Mouse (Mus musculus): ENCODE measurements around the gene Stag3.

The Stag3 gene

DNA sequence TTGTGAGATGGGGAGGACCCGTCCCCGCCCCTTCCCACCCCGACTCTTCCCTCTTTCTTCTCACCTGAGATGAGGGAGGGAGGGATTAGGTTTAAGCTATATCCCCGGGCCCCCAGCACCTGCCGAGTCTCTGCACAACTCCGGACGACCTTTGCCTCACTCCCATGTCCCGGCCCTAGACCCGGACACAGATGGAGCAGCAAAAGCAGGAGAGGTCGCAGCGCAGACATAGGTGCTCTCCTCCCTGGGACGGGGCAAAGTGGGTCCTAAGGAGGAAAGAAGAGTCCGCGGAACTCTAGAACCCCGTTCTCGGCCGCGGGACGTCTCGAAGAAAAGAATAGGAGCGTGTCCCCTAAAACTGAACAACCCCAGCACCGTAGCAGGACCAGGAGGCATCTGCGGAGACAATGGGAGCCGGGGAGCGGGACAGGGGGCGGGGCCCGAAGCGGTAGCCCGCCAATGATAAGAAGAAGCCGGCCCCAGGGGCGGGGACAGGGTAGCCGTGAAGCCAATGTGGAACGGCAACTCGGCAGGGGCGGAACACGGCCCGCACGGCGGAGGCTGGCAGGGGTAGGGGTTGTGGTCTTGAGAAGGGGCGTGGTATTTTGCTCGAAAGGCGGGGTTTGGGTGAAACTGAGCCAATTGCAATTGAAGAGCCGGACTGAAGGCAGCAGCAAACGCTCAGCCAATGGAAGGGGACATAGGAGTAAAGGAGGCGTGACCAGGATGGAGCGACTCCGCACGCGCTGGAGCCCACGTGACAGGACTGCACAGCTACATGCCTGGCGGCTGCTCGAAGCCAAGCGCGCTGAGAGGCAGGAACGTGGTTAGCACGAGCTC lies at the start of gene Stag3, which contains the start of the genes Gm43720 and Gpc2:
TSS of gene Stag3 (plus strand) at position 656 of the 840 bp plus-strand sequence.
TSS of gene Gm43720 (minus strand) at position 374 of the 840 bp plus-strand sequence.
TSS of gene Gpc2 (minus strand) at position 421 of the 840 bp plus-strand sequence.
- peak; percentile 79 to 84 for DNase-seq (ENCODE audit: low spot score in 2 of 2)

DNA sequence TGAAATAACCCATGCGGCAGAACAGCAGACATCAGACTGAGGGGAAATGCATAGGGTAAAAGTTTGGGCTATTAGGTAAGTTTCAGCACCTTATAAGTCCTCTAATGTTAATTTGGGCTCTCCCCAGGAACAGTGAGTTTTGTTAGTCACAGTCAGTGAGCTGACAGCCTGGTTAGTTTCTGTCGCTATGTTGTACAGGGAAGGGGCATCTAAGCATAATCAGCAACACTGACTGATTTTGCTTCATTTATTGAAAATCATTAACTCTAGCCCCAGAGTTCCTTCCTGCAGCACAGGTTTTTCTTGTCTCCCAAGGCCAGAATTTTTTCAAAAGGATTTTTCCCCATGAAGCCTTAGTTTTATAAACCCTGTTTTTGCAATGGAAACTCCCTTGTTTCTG lies 46.3 kb upstream of the Stag3 start:
- no peak for DNase-seq (ENCODE audit: low spot score in 2 of 2)

DNA sequence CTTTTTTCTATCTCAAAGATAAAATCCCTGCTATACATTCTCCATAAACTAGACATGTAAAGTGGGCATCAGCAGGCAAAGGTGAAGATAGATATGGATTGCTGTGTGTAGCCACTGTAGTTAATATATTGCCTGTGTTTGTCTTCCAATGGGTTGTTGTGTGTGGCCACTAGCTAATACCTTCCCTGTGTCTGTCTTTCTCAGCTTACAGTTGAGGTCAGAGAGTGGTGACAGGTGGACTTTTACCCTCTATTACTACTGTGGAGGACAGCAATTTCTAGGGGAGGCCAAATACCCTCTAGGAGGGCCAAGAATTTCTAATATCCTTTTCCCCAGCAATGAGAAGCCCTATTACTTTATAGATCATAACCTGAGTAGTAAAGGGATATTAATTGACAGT lies 45.8 kb upstream of the Stag3 start:
- no peak for DNase-seq (ENCODE audit: low spot score in 2 of 2)

DNA sequence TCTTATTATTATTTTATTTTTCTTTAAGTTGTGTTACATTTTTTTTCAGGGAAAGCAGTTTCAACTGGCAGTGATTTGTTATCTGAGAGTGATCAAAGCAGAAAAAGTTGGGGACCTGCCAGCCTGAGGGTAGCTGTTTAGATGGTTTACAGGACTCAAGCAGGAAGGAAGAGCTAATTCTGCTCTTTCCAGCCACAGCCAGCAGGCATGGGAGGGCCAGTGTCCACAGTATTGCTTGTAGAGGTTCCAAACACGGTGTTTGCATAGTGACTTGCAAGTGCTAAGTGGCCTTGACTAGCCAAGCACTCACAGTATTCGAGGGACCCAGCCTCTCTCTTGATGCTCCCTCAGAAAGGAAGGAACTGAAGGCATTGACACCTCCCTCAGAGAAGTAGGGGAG lies 38.5 kb upstream of the Stag3 start:
- no peak for DNase-seq (ENCODE audit: low spot score in 2 of 2)

DNA sequence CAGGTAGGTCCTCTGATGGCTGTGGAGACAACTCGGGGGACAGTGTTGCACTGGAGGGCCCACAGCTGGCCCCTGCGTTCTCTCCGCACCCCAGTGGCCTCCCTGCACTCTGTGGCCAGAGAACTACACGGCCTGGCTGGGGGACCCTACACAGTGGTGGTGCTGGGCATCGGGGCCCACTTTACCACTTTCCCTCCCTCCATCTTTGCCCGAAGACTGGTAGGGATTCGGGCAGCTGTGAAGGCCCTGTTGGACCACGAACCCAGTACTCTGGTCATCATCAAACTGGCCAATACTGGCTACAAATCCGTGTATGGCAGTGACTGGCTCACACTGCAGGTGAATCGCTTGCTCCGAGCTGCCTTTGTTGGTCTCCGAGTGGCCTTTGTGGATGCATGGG lies 28.9 kb upstream of the Stag3 start:
- DNase-seq (ENCODE audit: low spot score in 2 of 2): no peak

DNA sequence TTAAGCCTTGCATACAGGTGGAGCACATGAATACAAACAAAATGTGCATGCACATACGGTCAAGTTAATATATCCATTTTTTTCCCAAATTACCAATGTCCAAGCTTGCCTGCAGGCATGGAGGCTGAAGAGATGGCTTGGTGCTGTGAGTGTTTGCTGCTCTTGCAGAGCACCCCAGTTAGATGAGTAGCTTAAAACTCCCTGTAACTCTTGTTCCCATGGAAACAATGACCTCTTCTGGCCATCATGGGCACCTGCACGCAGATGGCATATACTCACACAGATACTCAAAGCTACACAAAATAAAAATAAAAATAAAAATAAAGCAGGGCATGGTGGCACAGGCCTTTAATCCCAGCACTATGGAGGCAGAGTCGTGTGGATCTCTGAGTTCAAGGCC lies 27.0 kb upstream of the Stag3 start:
- DNase-seq (ENCODE audit: low spot score in 2 of 2): no peak

DNA sequence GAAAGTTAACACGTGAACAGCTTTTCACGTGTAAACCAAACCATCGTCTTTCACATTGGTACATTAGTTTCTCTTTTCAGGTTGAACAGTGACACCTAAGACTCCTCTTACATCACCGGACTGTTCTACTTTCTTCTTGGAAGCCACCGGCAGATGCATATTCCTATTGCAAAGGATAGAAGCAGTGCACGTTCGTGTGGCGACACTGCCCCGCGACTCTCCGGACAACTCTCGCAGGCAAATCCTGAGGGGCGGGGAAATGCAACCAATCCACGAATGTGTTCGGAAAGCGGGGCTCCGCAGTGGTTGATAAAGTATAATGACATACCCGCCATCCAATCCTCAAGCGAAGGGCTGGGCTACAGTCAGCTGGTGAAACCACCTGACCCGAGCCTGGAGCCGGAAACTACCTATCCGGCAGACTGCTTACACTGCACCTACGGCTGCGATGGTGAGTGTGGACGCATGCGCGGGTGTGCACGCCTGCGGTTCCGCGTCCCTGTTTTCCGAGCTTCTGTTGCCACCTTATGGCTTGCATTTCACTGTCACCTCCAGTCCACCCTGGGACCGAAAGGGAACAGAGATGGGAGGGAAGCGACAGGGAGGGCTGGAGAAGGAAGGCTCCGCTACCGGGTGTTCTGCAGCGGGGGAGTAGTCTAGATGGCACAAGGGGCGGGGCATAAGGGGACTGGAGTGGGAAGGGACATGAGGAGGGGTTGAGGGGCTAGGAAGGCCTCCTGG lies 24.5 kb upstream of the Stag3 start, which contains the start of gene Lamtor4:
TSS of gene Lamtor4 (plus strand) at position 130 of the 741 bp plus-strand sequence.
- peak; percentile 82 to 95 for DNase-seq (ENCODE audit: low spot score in 2 of 2)

DNA sequence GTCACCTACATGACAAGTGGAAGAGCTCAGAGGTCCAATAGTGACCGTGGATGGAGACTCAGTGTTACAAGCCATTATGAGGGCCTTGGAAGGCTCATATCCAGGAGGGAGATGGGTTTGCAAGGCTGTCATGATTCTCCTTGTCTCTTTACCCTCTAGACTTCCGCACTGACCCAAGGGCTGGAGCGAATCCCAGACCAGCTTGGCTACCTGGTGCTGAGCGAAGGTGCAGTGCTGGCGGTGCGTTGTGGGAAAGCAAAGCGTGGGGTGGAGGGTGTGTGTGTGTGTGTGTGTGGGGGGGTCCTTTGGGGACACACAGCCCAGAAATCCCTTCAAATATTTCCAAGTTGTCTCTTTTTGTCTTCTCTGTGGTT lies 24.0 kb upstream of the Stag3 start:
- no peak for DNase-seq (ENCODE audit: low spot score in 2 of 2)

DNA sequence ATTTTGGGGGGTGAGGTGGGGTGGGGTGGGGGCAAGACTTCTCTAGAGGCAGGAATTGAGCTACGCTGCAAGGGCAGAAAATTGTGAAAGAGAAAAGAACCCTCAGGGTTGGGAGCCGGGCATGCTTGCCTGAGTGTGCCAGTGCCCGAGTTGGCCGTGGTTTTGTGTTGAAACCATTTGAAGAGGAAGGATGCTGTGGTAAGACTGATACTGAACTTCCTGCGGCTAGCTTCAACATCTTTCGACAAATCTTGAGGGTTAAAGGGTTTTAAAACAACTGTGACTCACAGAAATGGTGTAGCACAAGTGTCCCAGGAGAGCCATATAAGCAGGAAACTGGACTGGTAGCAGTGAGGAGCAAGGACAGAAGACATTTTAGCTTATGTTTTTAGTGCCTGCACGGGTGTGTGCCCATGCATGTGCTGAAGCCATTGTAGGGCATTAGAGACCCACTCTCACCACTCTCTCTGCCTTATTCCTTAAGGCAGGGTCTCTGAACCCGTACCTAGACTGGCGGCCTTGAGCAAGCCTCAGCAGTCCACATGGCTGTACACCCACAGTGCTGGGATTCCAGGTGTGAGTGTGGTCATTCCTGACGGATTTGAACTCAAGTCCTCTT lies 23.0 kb upstream of the Stag3 start:
- DNase-seq (ENCODE audit: low spot score in 2 of 2): no peak

DNA sequence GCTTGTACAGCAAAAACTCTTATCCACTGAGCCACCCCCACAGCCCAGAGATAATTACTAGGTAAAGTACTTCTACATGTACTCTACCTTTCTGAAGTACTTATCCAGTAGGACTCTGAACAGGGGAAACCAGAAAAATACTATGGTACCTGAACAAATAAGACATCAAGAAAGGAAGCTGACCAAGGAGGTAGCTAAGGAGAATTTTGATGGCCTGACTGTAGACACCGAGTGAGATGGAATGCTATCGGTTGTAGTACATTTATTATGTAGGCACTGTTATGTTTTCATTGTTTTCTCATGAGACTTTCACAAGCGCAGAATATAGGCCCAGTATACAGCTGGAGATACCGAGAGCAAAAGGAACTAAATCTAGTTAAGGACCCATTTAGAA lies 22.5 kb upstream of the Stag3 start:
- DNase-seq (ENCODE audit: low spot score in 2 of 2): no peak

DNA sequence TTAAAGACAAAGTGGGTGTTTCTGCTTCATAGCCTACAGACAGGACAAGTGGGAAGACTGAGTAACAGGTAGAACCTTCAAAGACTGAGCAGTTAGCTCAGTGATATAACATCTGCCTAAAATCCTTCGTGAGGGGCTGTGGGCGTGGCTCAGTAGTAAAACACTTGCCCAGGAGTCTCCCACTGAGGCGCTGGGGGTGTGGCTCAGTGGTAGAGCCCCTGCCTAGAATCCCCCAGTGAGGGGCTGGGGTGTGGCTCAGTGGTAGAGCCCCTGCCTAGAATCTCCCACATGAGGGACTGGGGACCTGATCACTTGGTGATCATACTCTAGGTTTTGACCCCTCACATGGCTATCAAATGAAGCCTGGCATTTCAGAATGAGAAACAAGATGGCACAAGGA lies 22.0 kb upstream of the Stag3 start:
- no peak for DNase-seq (ENCODE audit: low spot score in 2 of 2)

DNA sequence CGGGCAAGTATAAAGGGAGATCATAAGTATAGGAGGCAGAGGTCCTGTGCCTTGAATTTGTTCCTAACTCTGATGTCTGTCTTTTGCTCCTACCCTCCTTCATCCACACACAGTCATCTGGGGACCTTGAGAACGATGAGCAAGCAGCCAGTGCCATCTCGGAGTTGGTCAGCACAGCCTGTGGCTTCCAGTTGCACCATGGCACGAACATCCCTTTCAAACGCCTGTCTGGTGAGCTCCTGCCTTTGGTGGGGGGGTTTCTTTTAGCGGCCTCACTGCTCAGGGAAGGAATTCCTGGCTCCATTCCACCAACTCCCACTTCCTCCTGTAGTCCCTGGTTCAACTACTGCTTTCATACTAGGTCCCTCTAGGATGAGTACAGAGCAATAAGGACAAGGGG lies 21.5 kb upstream of the Stag3 start:
- no peak for DNase-seq (ENCODE audit: low spot score in 2 of 2)

DNA sequence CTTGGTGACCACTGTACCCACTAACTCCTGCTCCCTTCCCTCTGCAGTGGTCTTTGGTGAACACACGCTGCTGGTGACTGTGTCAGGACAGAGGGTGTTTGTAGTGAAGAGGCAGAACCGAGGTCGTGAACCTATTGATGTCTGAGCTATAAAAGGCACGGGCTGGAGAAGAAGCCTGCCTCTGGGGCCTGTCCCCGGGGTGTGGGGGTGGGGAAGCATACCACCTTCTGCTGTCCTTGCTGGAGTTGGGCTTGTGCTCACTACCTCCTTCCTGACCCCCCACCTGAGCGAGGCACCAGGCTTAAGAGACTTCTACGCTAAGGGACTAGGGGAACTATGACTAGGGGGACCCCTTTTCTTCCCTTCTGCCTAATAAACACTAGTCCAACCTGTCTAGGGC lies 21.0 kb upstream of the Stag3 start:
- DNase-seq (ENCODE audit: low spot score in 2 of 2): no peak

DNA sequence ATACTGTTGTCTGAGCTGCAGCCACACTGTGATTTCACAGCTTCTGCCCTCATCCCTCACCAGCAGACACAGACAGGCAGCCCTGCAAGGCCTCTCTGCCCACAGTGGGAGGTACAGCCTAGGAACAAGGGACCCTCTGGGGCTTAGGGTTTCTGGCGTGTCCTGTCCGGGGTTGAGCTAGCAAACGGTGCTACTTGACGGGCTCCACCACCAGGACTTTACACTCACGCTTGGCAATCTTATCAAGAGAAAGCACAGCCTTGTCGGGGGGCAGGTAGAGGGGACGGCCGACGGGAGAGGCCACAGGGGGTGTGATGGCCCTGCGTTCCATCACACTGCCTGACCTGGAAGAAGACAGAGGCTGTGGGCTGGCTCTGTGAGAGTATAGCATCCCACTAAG lies 20.0 kb upstream of the Stag3 start:
- no peak for DNase-seq (ENCODE audit: low spot score in 2 of 2)

DNA sequence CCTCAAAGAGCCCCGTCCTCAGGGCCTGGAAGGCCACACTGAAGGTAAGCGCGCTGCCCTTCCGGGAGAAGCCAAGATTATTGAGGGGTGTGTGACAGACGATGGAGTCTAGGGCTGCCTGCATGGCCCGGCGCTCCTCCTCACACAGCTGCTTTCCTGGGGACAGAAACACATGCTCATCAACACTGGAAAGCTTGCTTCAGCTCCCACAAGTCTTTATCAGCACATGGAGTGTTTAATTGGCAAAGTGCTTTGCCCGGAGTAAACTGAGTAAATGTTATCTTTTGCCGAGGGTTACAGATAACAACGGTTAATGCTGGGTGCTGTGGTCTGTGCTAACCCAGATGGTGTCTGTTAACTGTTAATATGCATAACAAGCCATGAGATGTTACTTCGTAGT lies 19.2 kb upstream of the Stag3 start:
- DNase-seq (ENCODE audit: low spot score in 2 of 2): no peak

DNA sequence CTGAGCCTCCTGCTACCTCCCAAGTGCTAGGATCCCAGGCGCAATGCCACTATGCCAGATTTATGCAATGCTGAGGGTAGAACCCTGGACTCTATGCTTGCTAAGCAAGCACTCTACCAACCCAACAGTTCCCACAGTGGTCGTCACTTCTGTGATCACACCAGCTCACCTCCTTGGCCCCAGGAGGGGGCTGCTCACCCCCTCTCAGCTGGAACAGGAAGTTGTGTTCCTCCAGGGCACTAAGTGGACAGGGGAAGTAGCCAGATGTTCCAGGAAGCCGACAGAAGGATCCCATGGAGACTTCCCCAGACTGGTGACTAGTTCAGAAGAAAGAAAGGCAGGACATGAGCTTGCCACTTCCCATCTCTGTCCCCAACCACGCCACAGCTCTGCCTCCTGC lies 18.0 kb upstream of the Stag3 start:
- no peak for DNase-seq (ENCODE audit: low spot score in 2 of 2)

DNA sequence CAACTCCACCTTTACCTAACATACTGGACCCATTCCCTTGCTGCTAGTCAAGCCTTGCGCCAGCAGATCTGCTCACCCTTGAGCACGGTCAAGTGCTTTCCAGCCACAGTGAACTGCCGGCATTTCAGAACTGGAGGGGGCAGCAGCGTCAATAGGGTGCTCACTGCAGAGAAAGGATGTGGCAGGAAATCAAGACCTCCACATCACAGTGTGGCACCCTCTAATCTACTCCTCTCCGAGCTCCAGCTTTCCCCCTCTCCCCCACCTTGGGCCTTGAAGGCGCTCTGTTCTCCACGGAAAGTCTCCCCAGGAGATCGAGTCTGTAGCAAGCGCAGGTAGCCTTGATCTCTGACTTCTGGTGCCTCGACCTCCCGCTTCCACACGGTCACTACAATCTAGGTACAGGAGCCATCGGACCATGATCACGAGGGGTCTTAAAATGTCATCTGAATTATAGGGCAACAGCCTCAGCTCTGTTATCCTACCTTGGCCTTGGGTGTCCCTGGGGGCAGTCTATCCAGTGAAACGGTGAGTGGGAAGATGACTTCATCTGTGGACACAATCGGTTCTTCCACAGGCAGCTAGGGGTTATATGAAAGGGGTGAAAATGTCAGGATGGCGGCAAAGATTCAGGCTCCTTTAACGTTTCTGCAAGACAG lies 17.3 kb upstream of the Stag3 start:
- no peak for DNase-seq (ENCODE audit: low spot score in 2 of 2)

DNA sequence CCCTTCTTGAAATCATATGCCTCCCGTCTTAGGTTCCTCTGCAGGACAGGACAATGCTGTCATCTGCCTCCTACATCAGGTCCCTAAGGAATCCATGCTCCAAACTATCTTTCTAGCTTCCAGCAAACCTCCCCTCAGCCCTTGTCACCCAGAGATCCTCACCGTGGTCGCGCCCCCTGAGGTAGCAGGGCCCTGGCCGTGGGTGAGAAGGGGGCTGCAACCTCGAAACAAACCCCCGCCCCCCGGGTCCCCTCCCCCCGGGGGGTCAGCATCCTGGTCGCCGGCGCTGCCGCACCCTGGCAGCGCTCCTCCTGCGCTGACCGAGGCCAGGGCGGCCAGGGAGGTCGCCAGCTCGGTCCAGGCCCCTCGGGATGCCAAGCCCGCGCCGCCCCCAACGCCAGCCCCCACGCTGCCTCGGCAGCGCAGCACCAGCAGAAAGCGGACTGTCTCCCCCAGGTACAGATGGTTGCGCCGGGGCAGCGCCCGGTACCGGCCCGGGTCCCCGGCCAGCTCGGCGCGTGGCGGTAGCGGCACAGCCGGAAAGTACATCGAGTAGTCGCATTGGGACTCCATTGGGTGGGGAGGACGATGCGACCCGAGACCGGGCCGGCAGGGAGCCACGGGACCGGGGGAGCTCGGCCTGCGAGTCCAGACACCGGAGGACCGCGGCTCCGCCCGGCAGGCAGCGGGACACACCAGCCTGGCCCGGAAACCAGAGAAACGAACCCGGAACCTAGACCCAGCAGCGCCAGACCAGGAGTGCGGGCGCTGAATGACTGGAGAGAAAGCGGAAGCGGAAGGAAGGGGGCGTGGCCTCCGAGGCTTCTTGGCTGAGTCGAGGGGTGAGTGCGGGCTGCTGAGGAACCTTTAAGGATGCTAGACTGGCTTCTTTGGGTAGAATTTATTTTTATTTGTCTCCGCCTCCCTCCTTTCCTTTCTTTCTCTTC lies 16.5 kb upstream of the Stag3 start, which contains the start of gene BC037034:
TSS of gene BC037034 (minus strand) at position 774 of the 947 bp plus-strand sequence.
- peak; percentile 86 to 87 for DNase-seq (ENCODE audit: low spot score in 2 of 2)

DNA sequence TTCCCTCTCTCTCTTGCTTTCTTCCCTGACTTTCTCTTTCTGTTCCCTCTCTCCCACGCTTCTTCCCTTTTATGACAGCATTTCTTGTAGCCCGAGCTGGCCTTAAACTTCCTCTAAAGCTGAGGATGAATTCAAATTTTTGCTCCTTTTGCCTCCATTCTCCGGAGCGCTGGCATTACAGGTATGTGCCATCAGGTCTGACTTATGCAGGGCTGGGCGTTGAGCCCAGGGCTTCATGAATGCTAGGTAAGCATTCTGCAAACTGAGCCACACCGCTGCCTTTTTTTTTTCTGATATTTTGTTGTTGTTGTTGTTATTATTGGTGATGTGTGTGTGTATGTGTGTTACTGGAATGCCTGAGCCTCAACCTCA lies 15.8 kb upstream of the Stag3 start:
- no peak for DNase-seq (ENCODE audit: low spot score in 2 of 2)

DNA sequence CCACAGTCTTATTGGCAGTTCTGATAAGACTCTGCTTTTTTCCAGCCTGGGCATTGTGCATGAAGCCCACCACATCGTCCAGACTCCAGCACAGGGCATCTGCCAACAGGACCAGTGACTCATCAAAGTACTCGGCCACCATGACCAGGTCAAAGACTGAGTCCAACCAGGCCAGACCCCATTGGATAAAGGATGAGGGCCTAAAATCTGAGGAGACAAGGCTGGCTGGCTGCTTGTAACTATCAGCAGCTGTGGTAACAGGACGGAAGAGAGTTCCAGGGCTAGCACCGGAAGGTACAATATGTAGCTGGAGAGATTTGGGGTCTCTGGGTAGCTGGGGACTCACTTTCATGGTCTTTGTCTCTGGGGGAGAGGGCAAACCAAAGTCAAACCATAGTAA lies 14.3 kb upstream of the Stag3 start:
- no peak for DNase-seq (ENCODE audit: low spot score in 2 of 2)

DNA sequence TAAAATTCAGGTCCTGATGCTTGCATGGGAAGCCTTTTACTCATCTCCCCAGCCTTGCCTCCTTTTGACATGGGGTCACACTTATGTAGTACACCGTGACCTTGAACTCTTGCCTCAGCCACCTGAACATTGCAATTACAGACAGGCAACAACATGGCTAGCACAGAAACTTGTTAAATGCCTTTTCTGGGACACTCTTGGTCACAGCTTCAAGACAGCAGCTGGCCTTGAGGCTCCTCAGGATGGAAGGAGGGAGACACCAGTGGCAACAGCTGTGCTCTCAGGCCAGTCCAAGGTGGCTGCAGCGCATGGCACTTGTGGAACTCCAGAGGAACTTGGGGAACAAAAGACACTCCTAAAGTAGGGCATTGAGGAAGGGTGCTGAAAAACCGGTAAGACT lies 12.9 kb upstream of the Stag3 start:
- no peak for DNase-seq (ENCODE audit: low spot score in 2 of 2)

Data from urinary bladder, adult 18-20 months (tissue).